Mouse (Mus musculus) olfactory bulb, adult 2 months (tissue): ENCODE measurements at regions not wholly inside any gene's neighbourhood (a gene's known extent, or its start where the extent isn't known, plus 50 kb on each side); places are given as distances from the start of the nearest gene placed in this dataset.
A peak's percentile ranks its signal among the peaks of the same experiment; 100 is the strongest.

Experiments used
- CTCF ChIP-seq: fragments of 200-500 bp; IDR thresholded peaks from 2 replicates; pipeline ENCODE4 v1.5.1; 2012; ENCODE audit warnings: low read depth, mild to moderate bottlenecking, low read length, moderate library complexity; ENCODE audit not compliant: insufficient read depth
- POLR2A ChIP-seq: fragments of 200-500 bp; IDR thresholded peaks from 2 replicates; pipeline ENCODE4 v1.6.1; 2012; ENCODE audit warnings: mild to moderate bottlenecking, low read depth, low read length, moderate library complexity; ENCODE audit not compliant: insufficient read depth

DNA sequence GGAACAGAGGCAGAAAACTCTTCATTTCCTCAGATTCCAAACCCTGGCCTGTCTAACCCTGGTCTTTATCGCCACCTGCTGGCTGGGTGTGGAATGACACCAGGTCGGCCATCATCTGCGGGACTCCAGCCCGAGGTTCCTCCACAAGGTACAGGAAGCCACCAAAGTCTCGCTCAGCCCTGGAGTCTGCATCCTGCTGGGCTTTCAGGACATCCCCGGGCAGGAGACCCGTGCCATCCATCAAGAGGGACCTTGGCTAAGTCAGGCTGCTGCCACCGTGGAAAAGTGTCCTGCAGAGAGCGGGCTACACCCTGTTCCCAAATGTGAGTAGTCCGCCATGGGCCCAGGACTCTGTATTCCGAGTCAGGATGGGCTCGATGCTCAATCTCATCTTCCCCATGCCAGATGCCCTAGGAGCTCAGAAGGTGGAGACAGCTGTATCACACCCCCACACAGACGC, 74.4 kb upstream of the Larp1 start:
- TF ChIP-seq CTCF (peak; percentile 88), POLR2A (no peak)
